Mouse (Mus musculus) A20 (cell line): ENCODE results near the gene Exoc4.

Experiments
- DNase-seq: peaks from one replicate; pipeline ENCODE4 v3.0.0-alpha.2; 2011; ENCODE audit warnings: low read depth, low spot score

Exoc4 gene

GRCm38 (mm10) chr6:33466168-33466839 lies 217.4 kb downstream of the Exoc4 start:
- DNase-seq: no peak

DNA sequence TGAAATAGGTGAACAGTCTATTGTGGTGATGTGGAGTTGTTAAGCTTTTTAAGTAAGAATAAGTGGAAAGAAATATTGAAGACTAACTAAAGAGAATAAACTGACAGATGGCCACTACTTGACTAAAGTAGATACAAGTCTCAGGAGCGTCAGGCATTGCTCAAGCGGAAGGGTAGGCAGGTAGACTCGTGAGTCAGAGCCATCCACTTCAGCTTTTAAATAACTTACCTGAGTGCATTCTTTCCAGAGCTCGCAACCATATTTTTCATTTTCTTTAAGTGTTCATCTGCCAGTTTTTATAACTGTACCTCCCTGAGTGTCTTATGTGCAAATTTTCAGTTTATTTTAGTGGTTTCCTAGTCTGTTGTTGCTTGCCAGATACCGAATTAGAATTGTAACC lies 219.6 kb downstream of the Exoc4 start:
- DNase-seq: no peak

DNA sequence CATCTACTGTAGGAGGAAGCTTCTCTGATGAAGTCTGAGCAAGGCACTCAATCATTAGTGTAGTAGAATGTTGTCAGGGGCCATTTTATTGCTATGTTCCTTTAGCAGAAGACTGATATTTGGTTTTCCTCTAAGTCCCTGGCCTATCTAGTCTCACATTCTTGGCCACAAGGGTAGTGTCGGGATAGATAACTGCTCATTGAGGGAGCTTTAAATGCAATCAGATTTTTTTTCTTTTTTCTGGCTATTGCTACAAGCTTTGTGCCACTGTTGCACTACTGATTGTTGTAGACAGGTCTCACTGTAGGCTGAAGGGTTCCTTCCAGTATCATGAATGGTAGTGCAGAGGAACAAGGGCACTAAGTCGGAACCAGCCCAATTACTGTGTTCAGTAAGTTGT lies 227.2 kb downstream of the Exoc4 start:
- DNase-seq: no peak

DNA sequence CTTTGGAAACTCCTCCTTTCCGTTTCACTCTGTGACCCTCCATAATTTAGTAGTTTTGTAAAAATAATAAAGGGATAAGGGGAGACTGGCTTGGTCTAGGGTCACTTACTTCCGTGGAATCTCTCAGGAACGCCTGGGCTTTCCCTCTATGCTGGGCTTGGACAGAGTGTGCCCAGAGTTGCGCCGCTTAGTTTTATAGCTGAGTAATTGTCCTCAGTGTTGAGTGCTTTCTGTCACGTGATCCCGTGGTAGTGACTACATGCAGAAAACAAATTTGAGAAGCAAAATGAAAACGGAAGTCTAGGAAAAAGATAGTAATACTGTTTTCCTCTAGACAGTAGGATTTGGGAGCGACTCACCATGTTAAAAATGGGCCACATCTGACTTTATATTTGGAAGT lies 235.7 kb downstream of the Exoc4 start:
- DNase-seq: no peak

DNA sequence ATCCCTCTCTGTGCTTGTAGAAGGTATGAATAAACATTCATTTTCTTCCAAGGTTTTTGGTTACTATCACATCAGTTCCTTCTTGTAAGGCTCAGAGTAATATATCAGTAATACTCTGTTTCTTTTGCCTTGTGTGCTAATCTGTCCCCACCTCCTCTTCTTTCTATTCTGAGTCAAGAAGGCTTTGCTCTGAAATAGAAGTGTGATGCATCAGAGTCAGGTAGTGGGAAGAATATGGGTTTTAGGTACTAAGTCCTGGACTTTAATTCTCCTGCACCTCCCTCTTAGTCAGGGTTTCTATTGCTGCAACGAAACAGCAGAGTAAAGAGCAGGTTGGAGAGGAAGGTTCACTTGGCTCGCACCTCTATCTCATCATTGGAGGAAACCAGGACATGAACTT lies 240.9 kb downstream of the Exoc4 start:
- DNase-seq: no peak

DNA sequence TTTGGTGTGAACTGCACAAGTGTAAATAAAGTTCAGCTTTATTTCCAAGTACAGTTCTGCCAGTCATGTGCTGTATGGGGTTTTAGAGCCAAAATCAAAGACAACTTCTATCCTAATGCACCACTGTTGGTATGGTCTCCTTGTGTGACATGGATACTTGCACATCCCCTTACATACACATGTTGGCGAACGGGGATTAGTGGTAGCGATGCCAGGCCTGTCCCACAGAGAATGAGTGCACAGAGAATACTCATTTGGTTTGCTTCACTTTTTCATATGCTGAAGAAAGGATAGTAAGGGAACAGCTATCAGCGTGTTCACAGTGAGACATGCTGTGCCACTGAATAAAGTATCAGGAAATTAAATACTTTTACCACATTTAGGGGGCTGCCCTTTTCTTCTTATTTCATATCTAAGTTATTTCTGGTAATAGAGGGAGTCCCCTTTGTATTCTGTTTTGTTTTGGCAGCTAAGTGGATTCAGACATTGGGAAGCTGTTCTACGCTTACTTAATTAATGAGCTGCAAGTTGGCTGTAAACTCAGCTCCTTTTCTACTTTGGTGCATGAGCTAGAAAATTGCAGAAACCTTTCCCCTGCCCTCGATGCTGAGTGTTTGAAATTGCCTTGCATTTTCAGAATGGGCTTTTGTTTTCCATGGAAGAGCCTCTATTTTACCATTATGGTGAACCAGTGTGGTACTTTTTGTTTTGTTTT lies 247.4 kb downstream of the Exoc4 start:
- no peak for DNase-seq

DNA sequence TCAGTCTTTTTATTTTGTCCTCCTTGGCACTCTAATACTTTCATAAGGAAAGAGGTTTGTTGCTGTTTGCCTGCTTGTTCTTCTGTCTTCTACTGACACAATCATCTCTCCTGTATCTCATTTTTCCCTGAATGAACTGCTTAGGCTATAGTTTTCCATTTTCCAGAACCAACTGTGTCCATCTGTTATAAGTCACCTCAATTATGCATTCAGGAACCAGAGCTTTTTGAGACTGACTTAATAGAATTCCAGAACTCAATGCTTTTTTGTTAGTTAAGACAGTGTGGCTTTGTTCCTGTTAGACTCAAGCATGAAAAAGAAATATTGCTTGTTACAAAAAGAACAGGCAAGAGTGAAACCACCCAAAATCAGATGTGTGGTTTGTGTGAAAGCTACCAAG lies 248.5 kb downstream of the Exoc4 start:
- DNase-seq: no peak

DNA sequence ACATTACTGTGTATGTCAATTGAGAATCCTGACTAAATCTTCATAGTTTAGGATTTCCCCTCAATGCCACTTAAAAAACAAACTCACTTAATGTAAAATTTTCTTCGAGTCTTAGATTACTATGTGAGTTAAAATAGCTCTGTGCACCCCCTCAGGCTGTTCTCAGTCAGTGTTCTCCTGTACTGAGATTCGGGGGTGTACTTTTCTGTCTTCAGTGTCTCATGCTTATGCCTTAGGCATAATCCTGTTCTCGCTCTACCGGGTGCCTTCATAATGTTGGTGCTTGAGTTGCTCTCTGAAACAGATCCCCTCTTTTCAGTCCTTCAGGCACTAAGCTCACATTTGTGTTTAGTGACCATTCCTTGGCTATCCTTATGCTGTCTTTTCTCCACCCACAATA lies 253.5 kb downstream of the Exoc4 start:
- DNase-seq: no peak

DNA sequence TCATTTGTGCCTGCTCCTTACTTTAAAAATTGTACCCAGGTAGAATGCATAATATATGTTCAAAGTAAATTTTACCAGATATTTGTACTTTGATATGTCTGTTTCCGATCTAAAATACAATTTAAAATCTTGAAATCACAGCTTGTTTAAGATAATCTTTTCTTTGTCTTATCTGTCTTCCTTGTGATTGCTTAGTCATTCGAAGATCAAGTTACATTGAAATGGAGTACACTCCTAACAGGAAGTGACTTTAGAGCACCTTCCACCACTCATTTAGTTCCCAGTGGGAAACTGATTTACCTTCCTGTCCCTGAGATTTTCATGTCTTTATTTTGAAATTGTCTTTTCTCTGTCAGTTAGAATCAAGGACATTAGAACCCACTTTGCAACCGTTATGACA lies 254.5 kb downstream of the Exoc4 start:
- no peak for DNase-seq

GRCm38 (mm10) chr6:33507134-33507533 lies 258.2 kb downstream of the Exoc4 start:
- DNase-seq: no peak

GRCm38 (mm10) chr6:33515391-33515790 lies 266.5 kb downstream of the Exoc4 start:
- no peak for DNase-seq

DNA sequence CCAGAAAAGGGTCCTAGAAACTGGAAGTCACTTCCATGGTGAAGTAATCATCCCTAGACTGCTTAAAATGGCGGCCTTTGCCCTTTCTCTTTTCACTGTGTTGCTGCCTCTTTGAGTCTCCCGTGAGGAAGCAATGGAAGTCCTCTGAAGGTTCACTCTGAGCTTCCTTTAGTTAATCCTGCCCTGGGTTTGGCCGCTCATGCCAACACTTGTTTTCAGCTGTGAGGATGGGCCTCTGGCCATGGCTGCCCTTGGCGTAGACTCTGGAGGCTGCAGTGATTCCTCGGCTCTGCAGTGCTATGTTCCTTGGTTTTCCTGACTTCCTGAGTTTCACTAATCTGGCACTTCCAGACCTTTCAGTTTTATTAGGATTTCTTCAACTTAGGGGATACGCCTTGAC lies 267.9 kb downstream of the Exoc4 start:
- DNase-seq: no peak

DNA sequence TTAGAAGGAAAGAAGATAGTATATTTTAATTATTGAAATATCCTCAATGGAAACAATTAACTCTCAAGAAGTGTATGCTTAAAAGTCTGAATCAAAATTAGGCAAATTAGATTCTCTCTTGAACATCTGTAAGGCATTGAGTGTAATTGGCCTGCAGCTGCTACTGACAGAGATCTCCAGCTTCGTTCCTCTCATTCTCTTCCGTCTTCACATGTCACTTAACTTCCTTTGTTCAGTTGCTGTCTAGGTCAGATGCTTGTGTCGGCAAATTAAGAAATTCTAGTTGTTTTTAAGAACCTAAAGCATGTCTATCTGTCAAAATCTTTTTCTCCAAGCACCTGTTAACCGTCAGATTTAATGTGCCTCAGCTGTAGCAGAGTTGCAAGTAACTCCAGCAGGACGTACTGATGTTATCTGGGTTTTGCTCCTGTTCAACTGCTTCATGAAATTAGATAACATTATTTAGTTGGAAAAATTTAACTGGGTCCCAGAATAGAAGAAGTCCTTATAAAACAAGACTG lies 269.1 kb downstream of the Exoc4 start:
- no peak for DNase-seq

DNA sequence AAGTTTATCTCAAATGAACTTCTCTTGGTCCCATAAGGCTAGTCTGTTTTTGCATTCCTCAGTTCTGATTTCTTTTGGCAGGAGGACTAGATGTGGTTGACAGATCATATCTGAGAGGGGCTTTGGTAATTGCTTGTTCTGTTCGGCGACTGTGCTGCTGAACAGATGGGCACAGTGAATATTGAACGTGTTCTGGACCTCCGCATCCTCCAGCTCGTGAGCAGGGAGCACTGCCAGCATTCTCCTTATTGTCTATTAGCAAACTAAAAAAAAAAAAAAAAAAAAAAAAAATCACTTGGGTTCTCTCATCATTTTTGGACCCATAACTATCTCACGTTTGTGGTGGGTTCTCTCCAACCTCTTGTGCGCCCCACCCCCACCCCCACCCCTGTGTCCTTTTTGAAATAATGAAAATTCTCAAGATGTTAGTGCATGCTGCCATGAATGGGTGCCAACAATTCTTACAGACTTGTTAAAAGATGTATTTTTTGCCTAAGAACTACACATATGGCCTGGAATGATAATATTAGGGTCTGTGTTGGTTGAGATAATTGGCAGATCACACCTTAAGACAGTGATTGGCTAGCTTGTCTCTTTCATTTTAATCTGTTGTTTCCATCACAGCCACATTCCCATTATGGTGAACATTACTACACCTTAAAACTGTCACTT lies 276.9 kb downstream of the Exoc4 start:
- no peak for DNase-seq

DNA sequence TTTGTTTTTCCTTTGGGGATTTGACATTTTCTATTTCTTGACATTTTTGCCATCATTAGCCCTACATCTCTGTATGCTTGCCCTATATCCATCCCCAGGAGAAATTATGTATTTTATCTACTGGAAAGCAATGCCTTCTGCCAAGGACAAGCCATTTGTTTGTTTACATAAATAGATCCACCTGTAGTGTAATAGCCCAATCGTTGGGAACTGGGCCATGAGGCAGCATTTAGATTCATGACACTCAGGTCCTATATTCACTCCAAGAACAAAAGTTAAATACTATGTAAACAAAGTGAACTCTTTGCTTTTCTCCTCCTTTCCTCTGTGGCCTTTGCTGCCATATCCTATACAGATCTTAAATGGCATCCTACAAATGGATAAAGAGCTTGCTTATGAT lies 291.5 kb downstream of the Exoc4 start:
- no peak for DNase-seq

- DNase-seq: no peak
Measured at GRCm38 (mm10) chr6:33542712-33543111, 293.8 kb downstream of the Exoc4 start.

DNA sequence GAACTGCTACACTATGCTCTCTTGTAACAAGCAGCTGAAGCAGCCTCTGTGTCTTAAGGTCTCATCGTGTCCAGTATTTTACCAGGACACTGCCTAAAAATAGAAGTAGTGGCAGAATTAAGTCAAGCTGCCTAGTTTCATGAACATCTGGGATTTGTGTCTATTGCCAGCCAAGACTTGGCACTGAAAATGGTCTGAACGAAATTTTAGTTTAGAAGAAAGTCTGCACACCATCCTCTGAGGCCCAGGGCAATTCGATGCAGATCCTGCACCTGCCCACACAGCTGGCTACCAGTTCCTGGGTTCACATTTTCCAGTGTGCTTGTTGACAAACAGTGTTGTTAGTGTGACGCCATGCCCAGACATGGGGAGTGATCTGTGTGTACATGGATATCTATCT lies 303.0 kb downstream of the Exoc4 start:
- DNase-seq: no peak

DNA sequence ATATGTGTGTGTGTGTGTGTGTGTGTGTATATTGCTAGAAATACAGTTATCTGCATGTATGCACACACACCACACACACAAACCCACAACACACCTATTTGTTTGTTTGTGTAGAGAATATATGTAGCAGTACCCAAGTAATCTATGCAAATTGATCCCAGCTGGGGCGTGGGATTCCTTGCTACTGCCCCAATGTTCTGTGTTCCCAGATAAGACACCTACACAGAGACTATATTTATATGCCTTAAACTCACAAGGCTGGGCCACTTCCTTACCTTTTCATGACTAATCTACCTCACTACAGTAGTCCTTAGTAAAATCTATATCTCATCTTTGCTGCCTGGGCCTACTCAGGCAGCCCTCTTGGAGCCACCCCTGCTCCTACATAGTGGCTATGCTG lies 312.0 kb downstream of the Exoc4 start:
- DNase-seq: no peak

GRCm38 (mm10) chr6:33561911-33562310 lies 313.0 kb downstream of the Exoc4 start:
- no peak for DNase-seq

DNA sequence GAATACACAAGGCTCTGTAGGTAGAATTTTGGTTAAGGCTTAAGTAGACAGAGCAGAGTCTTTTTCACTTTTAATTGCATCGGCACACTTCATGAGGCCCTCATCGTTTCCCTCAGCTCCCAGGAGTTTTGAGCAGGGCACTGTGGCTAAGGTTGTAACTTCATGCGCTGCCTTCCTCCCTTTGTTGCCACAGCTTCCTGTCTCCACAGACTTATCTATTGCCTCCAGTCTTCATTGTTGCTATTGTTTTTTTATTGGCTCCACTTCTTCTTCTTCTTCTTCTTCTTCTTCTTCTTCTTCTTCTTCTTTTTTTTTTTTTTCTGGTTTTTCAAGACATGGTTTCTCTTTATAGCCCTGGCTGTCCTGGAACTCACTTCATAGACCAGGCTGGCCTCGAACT lies 327.1 kb downstream of the Exoc4 start:
- DNase-seq: no peak

- no peak for DNase-seq
Measured at GRCm38 (mm10) chr6:33608469-33608868, 359.6 kb downstream of the Exoc4 start.

GRCm38 (mm10) chr6:33613978-33614377 lies 365.1 kb downstream of the Exoc4 start:
- DNase-seq: no peak

DNA sequence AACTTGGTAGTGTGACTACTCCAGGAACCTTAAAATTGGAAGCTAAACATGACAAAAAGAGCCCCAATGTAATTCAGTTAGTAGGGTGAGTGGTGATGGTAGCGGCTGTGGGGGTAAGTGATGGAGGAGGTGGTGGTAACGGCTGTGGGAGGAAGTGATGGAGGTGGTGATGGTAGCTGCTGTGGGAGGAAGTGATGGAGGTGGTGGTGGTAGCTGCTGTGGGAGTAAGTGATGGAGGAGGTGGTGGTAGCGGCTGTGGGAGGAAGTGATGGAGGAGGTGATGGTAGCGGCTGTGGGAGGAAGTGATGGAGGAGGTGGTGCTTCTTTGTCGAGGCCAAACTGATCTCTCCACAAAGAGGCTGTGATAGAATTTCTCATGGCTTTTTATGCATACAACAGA lies 369.7 kb downstream of the Exoc4 start:
- DNase-seq: no peak
